Mouse (Mus musculus) frontal cortex, postnatal 14 days (tissue): ENCODE results near the gene 1700034J05Rik.

ENCODE experiments used
- DNase-seq, 2 experiments: peaks; one replicate each; pipeline ENCODE4 v3.0.0; 2022; ENCODE audit warnings: low spot score in 2 of 2

1700034J05Rik gene

DNA sequence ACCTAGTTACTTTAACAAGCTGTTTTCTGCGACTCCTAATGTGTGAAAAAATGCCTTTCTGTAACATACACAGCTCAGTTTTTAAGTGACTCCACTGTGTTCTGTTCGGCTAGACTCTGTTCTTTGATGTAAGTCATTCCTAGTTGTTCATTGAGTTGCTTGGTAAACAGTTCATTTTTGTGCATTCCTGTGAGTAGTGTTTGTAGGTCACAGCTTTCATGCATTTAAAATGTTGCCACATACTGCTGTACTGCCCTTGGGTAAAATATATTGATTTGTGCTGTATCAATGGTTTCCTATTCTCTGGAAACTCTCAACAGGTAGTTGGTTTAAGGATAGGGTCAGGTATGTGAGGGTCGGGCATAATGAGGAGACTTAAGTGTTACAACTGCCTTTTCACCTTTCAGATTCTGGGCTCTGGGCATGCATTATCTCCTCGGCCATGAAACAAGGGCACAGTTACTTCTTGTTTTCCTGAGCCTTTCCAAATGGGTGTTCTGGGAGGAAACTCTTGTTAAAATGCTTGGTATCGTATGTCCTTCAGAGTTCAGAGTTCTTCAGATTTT, 27.7 kb downstream of the 1700034J05Rik start:
- no peak for DNase-seq

DNA sequence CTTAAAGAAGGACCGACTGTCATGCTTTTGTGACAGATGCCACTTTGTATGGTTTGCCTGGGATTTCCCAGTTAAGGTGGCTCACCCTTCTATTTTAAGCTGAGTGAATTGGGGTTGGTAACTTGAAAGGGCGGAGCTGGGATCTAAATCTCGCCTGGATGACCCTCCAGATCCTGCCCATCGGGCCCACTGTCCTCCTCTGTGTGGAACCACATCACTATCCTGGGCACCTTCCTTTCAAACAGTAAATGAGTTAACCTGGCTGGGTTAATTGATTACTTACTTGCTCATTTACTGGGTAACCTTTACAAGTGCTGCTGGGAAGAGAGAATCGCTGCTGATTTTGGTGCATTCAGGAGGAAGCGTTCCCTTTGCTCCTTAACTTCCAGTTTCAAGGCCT, 35.9 kb downstream of the 1700034J05Rik start:
- DNase-seq: no peak

DNA sequence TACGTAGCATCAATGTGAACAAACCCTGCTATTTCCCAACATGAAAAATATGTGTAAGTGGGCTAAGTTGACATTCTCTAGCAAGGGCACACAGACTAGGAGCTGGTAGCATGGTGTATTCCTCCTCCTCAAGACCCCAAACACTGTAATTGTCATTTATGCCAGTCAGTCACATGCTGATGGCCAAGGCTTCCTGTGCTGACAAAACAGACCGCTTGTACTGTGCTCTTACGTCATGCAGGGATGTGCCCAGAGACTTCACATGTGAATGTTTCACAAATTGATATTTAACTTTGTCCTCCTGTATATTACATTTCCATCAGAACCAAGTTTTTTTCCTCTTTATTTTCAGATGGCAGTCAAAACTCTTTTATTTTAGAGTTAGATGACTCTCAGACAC, 36.8 kb downstream of the 1700034J05Rik start:
- no peak for DNase-seq

DNA sequence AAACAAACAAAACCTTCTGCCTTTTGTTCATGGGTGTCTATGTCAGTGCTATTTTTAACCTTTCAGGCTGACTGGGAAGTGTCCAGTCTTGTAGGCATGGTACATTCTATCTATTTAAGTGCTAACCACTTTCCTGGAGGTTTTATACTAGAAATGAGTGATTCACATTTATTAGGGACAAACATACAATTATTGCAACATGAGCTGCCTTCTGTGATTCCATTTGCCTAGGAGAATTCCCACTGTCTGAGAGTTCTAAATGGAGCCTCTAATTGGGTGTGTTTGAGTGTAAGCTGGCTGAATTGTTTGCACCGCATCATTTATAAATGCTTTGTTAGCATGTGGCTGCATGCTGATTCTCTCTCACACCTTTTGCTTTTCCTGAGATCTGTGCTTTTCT, 38.4 kb downstream of the 1700034J05Rik start:
- DNase-seq: no peak

DNA sequence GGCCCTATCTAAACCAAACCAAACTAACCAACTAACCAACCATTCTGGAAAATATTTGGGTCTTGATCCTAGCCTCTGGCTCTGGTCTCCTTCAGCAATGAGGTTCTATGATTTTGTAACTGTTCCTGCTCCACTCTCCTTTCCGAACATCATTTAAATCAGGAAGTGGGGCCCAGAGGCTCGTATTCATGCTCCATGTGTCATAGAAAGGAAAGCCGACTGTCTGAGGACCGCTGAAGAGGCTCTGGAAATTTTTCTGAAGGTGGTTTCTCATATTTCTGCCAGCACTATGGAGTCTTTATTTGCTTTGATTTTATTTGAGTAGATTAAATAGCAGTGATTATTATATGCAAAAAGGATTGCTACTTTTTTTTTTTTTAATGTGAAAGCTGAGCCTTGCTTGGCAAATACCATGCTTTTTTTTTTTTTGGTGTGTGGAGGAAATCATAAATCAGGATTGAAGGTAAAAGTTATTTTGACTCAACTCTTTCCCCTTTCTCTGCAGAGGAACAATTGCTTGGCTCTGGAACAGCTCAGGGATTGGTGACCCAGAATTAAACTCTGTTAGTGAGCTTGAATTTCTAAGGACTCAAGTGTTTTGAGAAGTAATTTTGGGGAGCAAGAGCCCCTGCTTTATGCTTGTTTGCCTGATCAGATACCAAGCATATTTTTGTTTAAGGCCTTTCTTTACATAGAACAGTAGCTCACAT, 40.6 kb downstream of the 1700034J05Rik start:
- DNase-seq: no peak

DNA sequence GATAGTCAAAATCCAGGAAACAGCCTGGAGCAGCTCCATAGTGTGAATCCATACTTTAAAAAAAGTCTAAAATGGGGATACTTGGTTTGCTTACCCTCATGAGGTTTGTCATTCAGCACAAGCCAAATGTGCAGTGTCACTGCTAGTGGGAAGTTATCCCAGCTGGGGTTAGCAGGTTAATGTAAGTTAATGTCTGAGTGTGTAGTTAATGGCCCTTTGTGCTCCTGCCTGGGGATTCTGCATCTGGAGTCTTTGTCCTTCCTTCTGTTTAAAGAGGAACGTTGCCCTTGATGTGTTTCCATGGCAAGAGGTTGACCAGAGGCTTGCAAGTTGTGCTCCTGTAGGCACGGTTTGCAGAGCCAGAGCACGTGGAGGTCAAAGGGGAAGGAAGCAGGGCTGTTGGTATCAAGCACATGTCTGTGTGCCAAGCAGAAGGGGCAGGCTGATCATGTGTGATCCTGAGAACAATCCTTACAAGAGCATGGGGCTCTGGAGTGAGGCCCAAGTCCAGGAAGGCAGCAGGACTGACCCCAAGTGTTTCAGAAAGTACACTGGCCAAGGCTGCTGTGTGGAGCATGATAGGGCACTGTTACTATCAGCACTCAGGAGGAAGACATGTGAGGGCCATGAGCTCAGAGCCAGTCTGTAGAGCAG, 41.3 kb downstream of the 1700034J05Rik start:
- DNase-seq: no peak

DNA sequence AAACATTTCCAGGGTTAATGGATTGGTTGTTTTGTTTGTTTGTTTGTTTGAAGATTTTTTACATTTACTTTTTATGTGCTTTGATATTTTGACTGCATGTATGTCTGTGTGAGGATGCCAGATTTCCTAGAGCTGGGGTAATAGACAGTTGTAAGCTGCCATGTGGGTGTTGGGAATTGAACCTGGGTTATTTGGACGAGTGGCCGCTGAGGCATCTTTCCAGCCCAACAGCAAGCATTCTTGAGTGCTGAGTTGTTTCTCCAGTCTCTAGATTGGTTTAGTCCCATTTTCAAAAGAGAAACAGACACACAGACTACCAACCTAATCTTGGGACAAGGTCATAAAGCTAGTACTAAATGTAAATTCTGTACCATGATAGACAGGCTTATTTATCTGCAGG, 43.4 kb downstream of the 1700034J05Rik start:
- no peak for DNase-seq

DNA sequence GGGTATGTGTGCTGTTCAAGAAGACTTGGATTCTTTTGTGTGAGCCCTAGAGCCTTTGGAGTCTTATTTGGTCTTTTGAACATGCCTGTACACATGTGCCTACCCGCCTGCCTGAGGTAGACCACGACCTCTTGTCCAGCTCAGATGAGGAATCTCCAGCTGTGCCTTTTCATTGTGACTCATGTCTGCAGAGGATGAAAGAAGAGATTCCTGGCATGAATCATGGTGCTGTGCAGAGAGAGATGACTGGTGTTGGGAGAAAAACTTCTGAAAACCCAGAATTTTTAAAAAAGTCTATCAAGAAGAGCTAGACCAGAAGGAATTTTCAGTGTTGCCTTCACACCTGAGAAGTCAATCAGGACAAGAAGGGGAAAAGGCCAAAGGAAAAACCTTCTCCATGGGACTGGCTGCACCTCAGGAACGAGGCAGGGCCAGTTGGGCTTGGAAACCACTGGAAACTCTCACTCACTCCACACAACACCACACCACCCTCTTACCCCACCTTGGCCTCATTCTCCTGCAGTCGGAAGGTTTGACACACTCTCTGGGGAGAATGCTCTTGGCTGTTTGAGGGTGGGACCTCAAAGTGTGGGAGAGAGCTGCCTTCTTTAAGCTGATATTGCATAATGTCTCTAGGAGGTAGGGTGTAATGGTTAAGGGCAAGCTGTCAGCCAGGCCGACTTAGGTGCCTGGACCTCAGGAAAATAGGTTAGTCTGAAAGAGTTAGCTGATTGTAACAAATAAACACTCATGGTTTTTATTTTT, 44.3 kb downstream of the 1700034J05Rik start:
- DNase-seq: no peak

DNA sequence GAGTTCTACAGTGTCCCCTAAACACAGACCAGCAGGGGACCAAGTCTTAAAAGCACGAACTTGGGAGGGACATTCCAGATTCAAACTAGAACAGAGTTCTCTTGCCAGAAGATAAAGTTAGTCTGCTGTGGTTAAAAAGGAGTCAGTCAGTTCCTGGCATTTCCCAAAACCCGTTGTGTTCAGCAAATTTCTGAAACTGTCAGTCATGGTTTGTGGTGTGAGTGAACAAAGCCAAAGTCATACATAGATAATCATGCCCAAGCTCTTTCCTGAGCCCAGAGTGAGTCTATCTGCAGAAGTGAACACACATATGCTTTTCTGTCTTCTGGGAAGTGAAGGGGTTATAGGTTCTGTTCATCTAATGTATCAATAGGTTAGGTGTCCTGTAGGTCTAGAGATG, 45.4 kb downstream of the 1700034J05Rik start:
- DNase-seq: no peak

DNA sequence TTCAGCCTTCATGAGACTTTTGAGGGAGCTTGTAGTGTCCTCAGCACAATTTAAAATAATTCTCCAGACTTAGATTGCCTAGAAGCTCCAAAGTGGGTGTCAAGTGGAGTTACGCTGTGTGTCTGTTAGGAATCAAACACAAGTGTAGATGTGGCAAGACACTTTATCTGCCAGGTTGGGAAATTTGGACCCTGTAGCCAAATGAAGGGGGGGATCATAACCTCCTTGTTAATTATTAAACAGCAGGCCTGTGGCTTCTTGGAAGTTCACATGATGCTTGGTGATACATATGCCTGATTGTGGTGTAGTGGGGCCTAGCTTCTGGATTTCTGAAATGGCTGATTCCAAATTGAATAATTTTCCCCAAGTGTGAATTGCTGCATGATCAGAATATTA, 46.4 kb downstream of the 1700034J05Rik start:
- no peak for DNase-seq

DNA sequence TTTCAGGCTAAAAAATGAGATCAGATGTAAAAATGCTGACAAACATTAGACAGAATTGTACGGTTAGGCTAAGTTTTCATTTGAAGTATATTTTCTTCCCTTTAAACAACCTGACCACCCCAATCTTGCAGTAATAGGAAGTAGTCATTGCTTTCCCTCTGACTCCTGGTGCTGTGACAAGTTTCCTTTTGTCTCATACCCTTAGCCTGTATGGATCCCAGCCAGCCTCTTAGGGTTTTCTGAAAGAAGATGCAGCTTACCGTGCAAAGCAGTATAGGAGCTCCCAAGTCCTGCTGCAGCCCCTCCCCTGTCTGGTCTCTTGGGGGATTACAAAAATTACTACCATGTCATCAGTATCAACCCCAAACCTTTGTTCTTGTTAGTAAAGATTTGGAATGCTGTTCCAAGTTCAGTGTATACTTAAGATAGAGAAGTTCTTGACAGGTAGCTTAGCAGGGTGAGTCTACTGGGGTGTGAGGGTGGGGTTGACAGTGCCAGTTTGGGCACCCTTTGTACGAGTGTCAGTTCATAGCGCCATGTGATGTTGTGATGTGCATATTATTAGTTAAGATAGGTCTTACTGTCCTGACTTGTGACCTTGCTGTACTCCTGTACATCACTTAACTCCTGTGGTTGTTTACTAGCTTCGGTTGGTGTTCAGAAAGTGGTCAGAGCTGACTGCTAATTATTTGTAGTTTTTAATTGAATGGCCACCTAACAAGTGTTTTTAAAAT, 47.0 kb downstream of the 1700034J05Rik start:
- no peak for DNase-seq

DNA sequence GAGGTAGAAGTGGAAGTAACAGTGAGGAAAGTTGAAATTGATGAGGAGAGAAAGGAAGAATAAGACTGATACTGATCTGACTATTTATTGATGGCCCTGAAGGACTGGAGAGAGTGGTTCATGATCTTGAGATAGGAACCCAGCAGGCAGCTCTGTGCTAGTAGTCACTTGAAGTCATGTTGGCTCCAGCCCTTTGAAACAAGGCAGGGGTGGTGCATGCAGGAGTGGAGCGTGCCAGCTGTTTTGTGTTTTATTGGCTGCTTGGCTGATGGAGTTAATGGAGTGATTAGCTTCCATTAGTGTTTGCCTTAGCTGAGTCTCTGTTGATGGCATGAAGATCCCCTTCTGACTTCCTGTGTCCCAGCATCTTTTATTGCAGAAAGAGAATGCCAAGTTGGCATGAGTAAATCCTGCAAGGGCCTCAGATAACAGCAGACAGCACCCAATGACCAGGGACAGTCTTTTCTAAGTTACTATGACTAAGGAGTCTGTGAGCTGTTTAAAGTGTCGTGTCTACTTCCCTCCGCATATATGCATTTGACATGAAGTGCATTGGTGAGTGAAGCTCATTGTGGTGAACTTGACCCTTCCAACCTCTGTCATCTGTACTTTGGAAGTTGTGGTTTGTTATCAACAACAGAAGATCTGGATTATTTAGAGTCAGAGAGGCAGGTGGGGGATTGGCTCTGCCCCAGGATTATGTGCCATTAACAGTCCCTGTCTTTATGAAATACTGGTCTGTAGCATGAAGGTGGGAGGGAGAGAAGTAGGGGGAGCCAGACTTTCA, 48.0 kb downstream of the 1700034J05Rik start:
- DNase-seq: no peak

DNA sequence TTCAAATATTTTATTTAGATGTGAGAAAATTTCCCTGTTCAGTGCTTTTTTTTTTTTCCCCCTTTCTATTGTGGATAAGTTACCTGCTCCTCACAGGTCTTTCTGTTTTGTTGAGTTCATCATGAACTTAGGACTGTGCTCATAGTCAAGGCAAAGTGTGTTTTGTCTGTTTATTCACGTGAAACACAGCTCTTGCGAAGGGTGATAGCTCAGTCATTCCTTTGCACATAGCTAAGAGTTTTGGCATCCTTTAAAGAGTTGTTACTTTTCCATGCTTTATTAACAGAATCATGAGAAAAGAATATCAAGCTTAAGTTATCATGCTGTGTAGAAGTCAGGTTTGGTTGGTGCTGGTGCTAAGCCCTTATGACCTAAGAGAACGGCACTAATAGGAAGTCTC, 49.5 kb downstream of the 1700034J05Rik start:
- no peak for DNase-seq

DNA sequence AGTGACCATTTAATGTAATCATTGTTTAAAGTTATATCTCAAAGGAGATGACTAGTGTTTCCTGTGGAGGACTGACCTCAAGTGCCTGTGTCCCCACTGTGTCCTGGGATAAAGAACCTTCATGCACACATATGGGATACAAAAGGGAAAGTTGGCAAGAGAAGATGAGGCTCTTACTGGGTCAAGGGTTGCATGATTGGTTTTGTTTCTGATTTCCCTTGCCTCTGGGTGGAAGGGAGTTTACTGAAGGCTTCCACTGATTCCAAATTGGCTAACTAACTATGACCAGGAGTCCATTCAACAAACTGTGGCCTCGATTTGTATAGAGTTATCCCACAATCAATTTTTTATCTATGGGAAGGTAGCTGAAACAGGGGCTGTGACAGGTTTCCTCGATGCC, 50.6 kb downstream of the 1700034J05Rik start:
- no peak for DNase-seq

DNA sequence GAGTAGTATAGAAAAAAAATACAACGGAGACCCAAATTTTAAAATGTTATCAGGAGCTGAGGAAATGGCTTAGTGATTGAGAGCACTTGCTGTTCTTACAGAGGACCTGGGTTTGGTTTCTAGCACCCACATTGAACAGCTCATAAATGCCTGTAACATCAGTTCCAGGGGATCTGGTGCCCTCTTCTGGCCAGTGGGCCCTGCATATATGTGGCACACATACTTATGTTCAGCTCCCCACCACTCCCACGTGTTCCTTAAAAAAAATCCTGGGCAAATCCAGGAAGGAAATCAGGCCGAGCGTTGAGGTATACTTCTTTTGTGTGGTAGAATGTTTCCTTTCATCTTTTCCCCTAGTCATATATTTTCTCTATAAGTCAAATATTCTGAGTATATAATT, 52.3 kb downstream of the 1700034J05Rik start:
- DNase-seq: no peak
